In the genomic region with DNA sequence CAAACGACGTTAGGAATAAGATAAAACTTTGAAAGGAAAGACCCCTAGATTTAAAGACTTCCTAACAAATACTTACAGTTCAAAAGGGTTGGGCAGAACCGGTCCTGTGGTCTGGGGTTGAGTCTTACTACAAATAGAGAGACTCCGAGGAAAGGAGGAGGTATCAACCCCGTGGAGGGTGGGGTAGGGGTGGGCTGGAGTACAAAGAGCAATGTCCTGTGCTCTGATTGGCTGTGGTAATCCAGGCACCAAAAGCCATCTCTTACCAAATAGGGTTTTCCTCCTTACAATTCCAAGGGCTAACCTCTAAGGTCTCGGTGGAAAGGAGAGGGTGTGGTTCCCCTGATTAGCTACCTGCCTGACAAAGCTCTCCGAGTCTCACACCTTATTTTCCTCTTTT, we compare ENCODE assay signal across 11 mouse cellular contexts. TPM values are rescaled to one million over a fixed set of nuclear protein-coding genes. Genes with fewer than 3 reads are reported as not detected.
DNase-seq lines count a peak whose midpoint lies in the region; ATAC-seq and TF ChIP-seq lines count a peak whose summit lies in the region.
"Had no signal": no experiment of that assay in that cellular context is flagged by ENCODE, and none has a peak within 500 bp of the region (broad histone marks: within the 10 kb centered on the region; RNA-seq: fewer than 3 reads in every experiment).

Gene Plac8 (minus strand): TSS at position 177 of the 400 bp plus-strand sequence.

- peak within 1 kb of the TSS; percentile 54 for H3K4me2 ChIP-seq in intestine, embryonic 15.5 days (replicated peaks)
- H3K4me2 ChIP-seq: neural tube, embryonic 13.5 days had no signal

- H3K27me3 ChIP-seq in intestine, embryonic 15.5 days (replicated peaks) = no peaks in the 10 kb centered on the region
- H3K27me3 ChIP-seq: neural tube, embryonic 13.5 days had no signal

- 0 out of 2 replicates have a peak within 1 kb of the TSS, but pooled peaks have one; percentile 32 for H3K9ac ChIP-seq in intestine, embryonic 15.5 days
- H3K9ac ChIP-seq: neural tube, embryonic 13.5 days had no signal

- H3K9me3 ChIP-seq in intestine, embryonic 15.5 days = no peaks in the 10 kb centered on the region
- H3K9me3 ChIP-seq: neural tube, embryonic 13.5 days had no signal

- no peaks in the 10 kb centered on the region for H3K36me3 ChIP-seq in intestine, embryonic 15.5 days
- H3K36me3 ChIP-seq: neural tube, embryonic 13.5 days had no signal

- peak within 1 kb of the TSS; percentile 64 for H3K27ac ChIP-seq in intestine, embryonic 15.5 days
- H3K27ac ChIP-seq: neural tube, embryonic 13.5 days had no signal

- no peak for TF ChIP-seq POLR2A in lung, adult 2 months (IDR thresholded peaks at IDR 0.05; ENCODE audit: borderline replicate concordance, extremely low read depth, low read depth, low read length)

- ATAC-seq in intestine, embryonic 15.5 days = peak; percentile 88
- 0 out of 2 replicates have a peak, but pooled peaks have one; percentile 16 for ATAC-seq in monocyte, adult 5-6 weeks (replicated peaks; ENCODE audit: insufficient number of reproducible peaks, low FRiP score, low TSS enrichment, poor library complexity, severe bottlenecking)
- ATAC-seq: forebrain, embryonic 14.5 days had no signal

- TF ChIP-seq CTCF in lung, adult 2 months (IDR thresholded peaks at IDR 0.05; ENCODE audit: insufficient read depth, low read length) = no peak

- no peak for DNase-seq in lung, adult 2 months
- no peak for DNase-seq in lung, adult 18-20 months
- DNase-seq in R1 (ENCODE audit: low read depth, low spot score) = peak; percentile 46
- DNase-seq in layer of hippocampus, adult 18-20 months (ENCODE audit: low spot score in 2 of 2) = no peak
- no peak for DNase-seq in embryo, embryonic 10 days (ENCODE audit: low spot score)
- DNase-seq in cerebellum, adult 11-12 months = no peak
- DNase-seq: cerebellum, postnatal 14 days had no signal

- H3K4me3 ChIP-seq in lung, adult 2 months (replicated peaks; ENCODE audit: extremely low read depth, low read depth, low read length) = peak within 1 kb of the TSS; percentile 58
- H3K4me3 ChIP-seq in intestine, embryonic 15.5 days (replicated peaks) = peak within 1 kb of the TSS; percentile 36
- H3K4me3 ChIP-seq: neural tube, embryonic 13.5 days had no signal

- H3K4me1 ChIP-seq in lung, adult 2 months (ENCODE audit: control insufficient read depth, insufficient read depth, low read length) = no peaks in the 10 kb centered on the region
- 0 out of 2 replicates have a peak, but pooled peaks cover 3% of the 10 kb centered on the region for H3K4me1 ChIP-seq in intestine, embryonic 15.5 days (replicated peaks)
- H3K4me1 ChIP-seq: neural tube, embryonic 13.5 days had no signal

- WGBS in lung, adult 2 months = 24% methylated on average over 7 of the region's 7 CpGs
- WGBS in intestine, embryonic 15.5 days = 22% methylated on average over 7 of the region's 7 CpGs

RNA-seq across cellular contexts. Expression of gene Plac8, which starts in this region (rescaled TPM):
- polyA plus RNA-seq in lung, adult 2 months (2012; rRNA removed) = 49.8 and 87.4 TPM in 2 replicates
- polyA plus RNA-seq in intestine, embryonic 15.5 days (2015; fragmentation: Nextera tagmentation; extraction: Ambion mirVana) = 349 and 408 TPM in 2 replicates
- total RNA-seq in monocyte, adult 5-6 weeks (2017) = 887 to 1,580 TPM (median 1,277 TPM) in 3 replicates
- not detected for total RNA-seq in layer of hippocampus, adult 18-20 months (2021)

Comparison
In these comparisons a context has a peak if more than half of its experiments do, and no peak if none do; other contexts are left out.
1. RNA of gene Plac8 (total RNA-seq): 887 to 1,580 TPM in monocyte, adult 5-6 weeks; not detected in layer of hippocampus, adult 18-20 months; every median in the first group is over 100 times any median in the second.